Mouse (Mus musculus): ENCODE results near the gene Iqch.

DNA sequence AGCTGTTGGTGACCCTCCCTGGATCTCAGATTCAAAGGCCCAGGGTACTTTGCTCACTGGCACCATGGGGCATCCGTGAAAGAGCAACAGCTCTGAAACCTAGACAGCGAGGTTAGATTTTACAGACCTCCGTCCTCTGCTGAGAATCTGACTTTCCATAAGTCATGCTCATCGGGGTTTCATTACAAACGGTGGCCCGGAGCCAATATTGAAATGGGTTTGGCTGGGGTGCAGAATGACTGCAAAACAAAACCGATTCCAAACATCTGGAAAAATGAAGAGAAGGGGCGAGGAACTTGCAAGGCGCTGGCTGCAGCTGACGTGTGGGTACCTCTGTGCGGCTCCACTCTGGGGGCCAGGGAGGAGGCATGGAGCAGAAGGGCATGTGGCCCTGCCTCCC lies 49.3 kb upstream of the Iqch start:
- TF ChIP-seq CTCF (IDR thresholded peaks at IDR 0.05; ENCODE audit: low read depth, low read length) = no peak
- TF ChIP-seq POLR2A (IDR thresholded peaks at IDR 0.05; ENCODE audit: extremely low read depth, insufficient read depth, low read length) = no peak

All from liver, adult 2 months (tissue).